10 mouse cellular contexts compared by ENCODE assay signal in genomic region chr2:163716448-163716847, GRCm38 (mm10). TPM values are rescaled to one million over a fixed set of nuclear protein-coding genes. Genes with fewer than 3 reads are reported as not detected.
DNase-seq lines count a peak whose midpoint lies in the region; ATAC-seq and TF ChIP-seq lines count a peak whose summit lies in the region.
"Had no signal": no experiment of that assay in that cellular context is flagged by ENCODE, and none has a peak within 500 bp of the region (broad histone marks: within the 10 kb centered on the region; RNA-seq: fewer than 3 reads in every experiment).

No protein-coding gene starts in this region.

- H3K79me2 ChIP-seq in myocyte (ENCODE audit: control insufficient read depth, insufficient read depth) = peaks cover 54% of the 10 kb centered on the region

- H3K4me2 ChIP-seq in forebrain, embryonic 12.5 days = no peak overlapping the region
- no peak overlapping the region for H3K4me2 ChIP-seq in forebrain, embryonic 14.5 days (ENCODE audit: low read length)
- H3K4me2 ChIP-seq in lung, embryonic 14.5 days = no peak overlapping the region
- peak overlapping the region; percentile 47 for H3K4me2 ChIP-seq in heart, embryonic 16.5 days (ENCODE audit: low read depth, low read length)
- H3K4me2 ChIP-seq in myocyte (ENCODE audit: low read depth) = peak overlapping the region; percentile 54

- no peak overlapping the region for H3K9ac ChIP-seq in forebrain, embryonic 12.5 days
- no peak overlapping the region for H3K9ac ChIP-seq in forebrain, embryonic 14.5 days (ENCODE audit: low read length)
- no peak overlapping the region for H3K9ac ChIP-seq in lung, embryonic 14.5 days
- peak overlapping the region; percentile 69 for H3K9ac ChIP-seq in heart, embryonic 16.5 days (ENCODE audit: low read length)

- no peak for DNase-seq in forebrain, embryonic 14.5 days (ENCODE audit: low spot score)
- no peak for DNase-seq in lung, embryonic 14.5 days
- no peak for DNase-seq in lung, postnatal 25 days (ENCODE audit: low spot score)
- DNase-seq in right cerebral cortex, postnatal 25 days = no peak
- DNase-seq in testis, postnatal 14 days (ENCODE audit: low spot score) = no peak
- DNase-seq: kidney, adult 2 months had no signal

- no peak overlapping the region for H3ac ChIP-seq in myocyte (ENCODE audit: control insufficient read depth, insufficient read length)

- no peak for TF ChIP-seq CTCF in lung, embryonic 14.5 days (IDR thresholded peaks at IDR 0.05; ENCODE audit: low read depth)

- peak overlapping the region; percentile 73 for H3K27ac ChIP-seq in forebrain, embryonic 12.5 days
- H3K27ac ChIP-seq in forebrain, embryonic 14.5 days (ENCODE audit: low read depth, low read length) = no peak overlapping the region; the same call in 1 of the 2 replicates
- H3K27ac ChIP-seq in lung, embryonic 14.5 days (ENCODE audit: low read depth) = 0 out of 2 replicates have a peak overlapping the region, but pooled peaks have one; percentile 25
- H3K27ac ChIP-seq in heart, embryonic 16.5 days (ENCODE audit: low read length) = peak overlapping the region; percentile 93

- no peaks in the 10 kb centered on the region for H3K9me3 ChIP-seq in forebrain, embryonic 12.5 days
- H3K9me3 ChIP-seq in forebrain, embryonic 14.5 days (replicated peaks; ENCODE audit: control insufficient read depth, low read length) = no peaks in the 10 kb centered on the region
- no peaks in the 10 kb centered on the region for H3K9me3 ChIP-seq in lung, embryonic 14.5 days (ENCODE audit: low read depth, low read length)
- no peaks in the 10 kb centered on the region for H3K9me3 ChIP-seq in heart, embryonic 16.5 days (replicated peaks; ENCODE audit: control insufficient read depth, low read length)
- H3K9me3 ChIP-seq: megakaryocyte, embryonic 14.5 days had no signal

- no peaks in the 10 kb centered on the region for H3K27me3 ChIP-seq in forebrain, embryonic 12.5 days
- no peaks in the 10 kb centered on the region for H3K27me3 ChIP-seq in forebrain, embryonic 14.5 days (replicated peaks; ENCODE audit: control insufficient read depth, insufficient read depth, low read length)
- H3K27me3 ChIP-seq in lung, embryonic 14.5 days (ENCODE audit: insufficient read depth, low read length) = no peaks in the 10 kb centered on the region
- no peaks in the 10 kb centered on the region for H3K27me3 ChIP-seq in heart, embryonic 16.5 days (ENCODE audit: control insufficient read depth, insufficient read depth, low read length)
- no peaks in the 10 kb centered on the region for H3K27me3 ChIP-seq in myocyte (ENCODE audit: control insufficient read depth, insufficient read depth, insufficient read length)
- H3K27me3 ChIP-seq: megakaryocyte, embryonic 14.5 days had no signal

- H3K4me3 ChIP-seq in forebrain, embryonic 12.5 days (replicated peaks) = no peak overlapping the region
- no peak overlapping the region for H3K4me3 ChIP-seq in forebrain, embryonic 14.5 days (ENCODE audit: low read depth, low read length)
- no peak overlapping the region for H3K4me3 ChIP-seq in lung, embryonic 14.5 days (ENCODE audit: low read depth, low read length)
- no peak overlapping the region for H3K4me3 ChIP-seq in heart, embryonic 16.5 days (ENCODE audit: low read length)
- no peak overlapping the region for H3K4me3 ChIP-seq in myocyte
- H3K4me3 ChIP-seq: megakaryocyte, embryonic 14.5 days had no signal

- TF ChIP-seq POLR2A in myocyte (IDR thresholded peaks at IDR 0.05; ENCODE audit: insufficient read length, low read depth) = peak; percentile 14

- H3K4me1 ChIP-seq in forebrain, embryonic 12.5 days = peaks cover 21% of the 10 kb centered on the region
- no peaks in the 10 kb centered on the region; the same call in 1 of the 2 replicates for H3K4me1 ChIP-seq in forebrain, embryonic 14.5 days (ENCODE audit: control insufficient read depth, insufficient read depth, low read length)
- no peaks in the 10 kb centered on the region for H3K4me1 ChIP-seq in lung, embryonic 14.5 days (ENCODE audit: insufficient read depth)
- H3K4me1 ChIP-seq in heart, embryonic 16.5 days (ENCODE audit: control insufficient read depth, insufficient read depth, low read length) = peaks cover 52% of the 10 kb centered on the region

- H3K36me3 ChIP-seq in forebrain, embryonic 12.5 days (replicated peaks) = peaks cover 9% of the 10 kb centered on the region; the same call in 1 of the 2 replicates
- peaks cover 2% of the 10 kb centered on the region; the same call in 1 of the 2 replicates for H3K36me3 ChIP-seq in forebrain, embryonic 14.5 days (ENCODE audit: control insufficient read depth, insufficient read depth, low read length)
- H3K36me3 ChIP-seq in lung, embryonic 14.5 days (ENCODE audit: insufficient read depth) = peaks cover 11% of the 10 kb centered on the region
- no peaks in the 10 kb centered on the region for H3K36me3 ChIP-seq in heart, embryonic 16.5 days (ENCODE audit: control insufficient read depth, insufficient read depth)
- peaks cover 33% of the 10 kb centered on the region for H3K36me3 ChIP-seq in myocyte (ENCODE audit: control insufficient read depth, insufficient read depth)

- no peak for ATAC-seq in forebrain, embryonic 12.5 days (ENCODE audit: low FRiP score)
- no peak for ATAC-seq in forebrain, embryonic 14.5 days
- no peak for ATAC-seq in lung, embryonic 14.5 days (ENCODE audit: insufficient read depth)
- peak; percentile 59 for ATAC-seq in heart, embryonic 16.5 days (replicated peaks; ENCODE audit: extremely low read depth, insufficient read depth, low FRiP score)

- WGBS in forebrain, embryonic 12.5 days = 52% methylated on average over 8 of the region's 8 CpGs
- 55% methylated on average over 8 of the region's 8 CpGs for WGBS in forebrain, embryonic 14.5 days
- WGBS in lung, embryonic 14.5 days = 43% methylated on average over 8 of the region's 8 CpGs
- 41% methylated on average over 8 of the region's 8 CpGs for WGBS in heart, embryonic 16.5 days

TF ChIP-seq in myocyte, 11 proteins besides CTCF, POLR2A, EP300 and RAD21:
- TF ChIP-seq POLR2AphosphoS2 (IDR thresholded peaks at IDR 0.05; ENCODE audit: insufficient read length, low read depth) (peak; percentile 55), CEBPB (IDR thresholded peaks at IDR 0.05; ENCODE audit: insufficient read depth, poor library complexity, severe bottlenecking) (no peak), REST (IDR thresholded peaks at IDR 0.05; ENCODE audit: insufficient read depth, insufficient read length) (no peak), USF1 (IDR thresholded peaks at IDR 0.05; ENCODE audit: low read depth) (no peak), MAX (IDR thresholded peaks at IDR 0.05; ENCODE audit: low read depth) (no peak), MYOG (IDR thresholded peaks at IDR 0.05; ENCODE audit: control insufficient read depth in 1 of 3, insufficient read depth in 1 of 3, insufficient read length in 2 of 3, low read depth in 2 of 3) (no peak), SRF (IDR thresholded peaks at IDR 0.05; ENCODE audit: control insufficient read depth, insufficient read length, low read depth) (no peak), TCF12 (IDR thresholded peaks at IDR 0.05; ENCODE audit: insufficient read depth, poor library complexity, severe bottlenecking) (no peak)

RNA-seq across cellular contexts. Expression of gene Ada, which starts 33.6 kb away (rescaled TPM):
- 7.3 and 7.9 TPM in 2 replicates for polyA plus RNA-seq in forebrain, embryonic 12.5 days (2016; fragmentation: Nextera tagmentation; extraction: Ambion mirVana)
- 4.5 and 5.5 TPM in 2 replicates for polyA plus RNA-seq in forebrain, embryonic 14.5 days (2014; fragmentation: Nextera tagmentation; extraction: Ambion mirVana)
- polyA plus RNA-seq in lung, embryonic 14.5 days (2014; fragmentation: Nextera tagmentation; extraction: Ambion mirVana) = 9.5 and 9.9 TPM in 2 replicates
- 5.9 and 10.9 TPM in 2 replicates for polyA plus RNA-seq in heart, embryonic 16.5 days (2015; fragmentation: Nextera tagmentation; extraction: Ambion mirVana)
- polyA plus RNA-seq in myocyte (2012; fragmentation: generic; extraction: Trizol) = 0.60 TPM

RNA-seq across cellular contexts. Expression of gene Pkig, which starts 58.3 kb away (rescaled TPM):
- polyA plus RNA-seq in forebrain, embryonic 12.5 days (2016; fragmentation: Nextera tagmentation; extraction: Ambion mirVana) = 156 and 158 TPM in 2 replicates
- polyA plus RNA-seq in forebrain, embryonic 14.5 days (2014; fragmentation: Nextera tagmentation; extraction: Ambion mirVana) = 163 and 181 TPM in 2 replicates
- polyA plus RNA-seq in lung, embryonic 14.5 days (2014; fragmentation: Nextera tagmentation; extraction: Ambion mirVana) = 143 and 145 TPM in 2 replicates
- polyA plus RNA-seq in heart, embryonic 16.5 days (2015; fragmentation: Nextera tagmentation; extraction: Ambion mirVana) = 374 and 420 TPM in 2 replicates
- 799 TPM for polyA plus RNA-seq in myocyte (2012; fragmentation: generic; extraction: Trizol)

Comparison
In these comparisons a context has a peak if more than half of its experiments do, and no peak if none do; other contexts are left out.
1. H3K4me2 ChIP-seq: peak in heart, embryonic 16.5 days (single experiment) and myocyte (single experiment); none in forebrain, embryonic 12.5 days (single experiment), forebrain, embryonic 14.5 days (single experiment) and lung, embryonic 14.5 days (single experiment).